In the genomic region with DNA sequence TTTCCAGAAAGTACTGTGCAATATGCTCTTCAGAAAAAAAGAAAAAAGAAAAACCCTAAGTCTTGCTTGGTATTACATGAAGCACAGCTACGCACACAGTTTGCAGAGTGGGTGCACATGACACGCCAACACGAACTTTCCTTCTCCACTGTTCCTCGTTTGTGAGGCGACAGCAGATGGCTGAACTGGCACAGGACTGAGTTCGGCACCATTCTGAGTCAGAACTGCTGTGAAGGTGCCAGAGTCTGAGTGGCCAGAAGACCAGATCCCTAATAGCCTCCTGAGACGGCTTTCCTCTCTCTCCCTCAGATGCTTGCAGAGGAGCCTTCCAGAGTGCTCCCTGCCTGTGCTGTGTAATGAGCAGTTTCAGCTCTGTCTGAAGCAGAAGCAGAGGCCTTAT, we compare ENCODE assay signal across 7 mouse cellular contexts.
DNase-seq lines count a peak whose midpoint lies in the region.

No protein-coding gene starts in this region.

- intact Hi-C loops in heart, postnatal 10 days (cut with DNase I) = no loop called here
- intact Hi-C loops in left cerebral cortex, postnatal 25 days (cut with DNase I) = loop anchor here (1.0 to 10.0 kb wide), 5 partner anchors 51 to 689 kb away; no protein-coding TSS in a partner anchor

- peak; percentile 84 for DNase-seq in cerebellum, adult 11 months
- DNase-seq in cerebellum, adult 9-10 months = peak; percentile 92
- DNase-seq in heart, postnatal 10 days = peak; percentile 2 to 13
- peak; percentile 81 to 98 for DNase-seq in left cerebral cortex, postnatal 25 days (ENCODE audit: low spot score in 2 of 2)
- no peak for DNase-seq in ovary, postnatal 36 days (ENCODE audit: low spot score)
- no peak for DNase-seq in adipocyte (ENCODE audit: low spot score)
- no peak for DNase-seq in urinary bladder, postnatal 25 days (ENCODE audit: low spot score)

Comparison
In these comparisons a context has a peak if more than half of its experiments do, and no peak if none do; other contexts are left out.
1. DNase-seq: peak in cerebellum, adult 11 months (single experiment), cerebellum, adult 9-10 months (single experiment), heart, postnatal 10 days (2 of 2) and left cerebral cortex, postnatal 25 days (2 of 2); none in ovary, postnatal 36 days (single experiment), adipocyte (single experiment) and urinary bladder, postnatal 25 days (single experiment).